Mouse (Mus musculus) cerebellum, adult 2 months (tissue): ENCODE results near the gene Pik3r1.

ENCODE experiments used
- CTCF ChIP-seq: fragments of 200-500 bp; IDR thresholded peaks from 2 replicates; pipeline ENCODE4 v1.5.1; 2011; ENCODE audit warnings: low read depth, mild to moderate bottlenecking, control low read depth, low read length, moderate library complexity, borderline replicate concordance; ENCODE audit not compliant: insufficient read depth
- POLR2A ChIP-seq: fragments of 200-500 bp; IDR thresholded peaks from 2 replicates; pipeline ENCODE4 v1.6.1; 2011; ENCODE audit warnings: low read length, control low read depth, borderline replicate concordance; ENCODE audit not compliant: insufficient read depth

GRCm38 (mm10) chr13:101753639-101754038 lies 14.4 kb downstream of the Pik3r1 start:
- TF ChIP-seq CTCF (no peak), POLR2A (no peak)
